Mouse (Mus musculus) small intestine, adult 2 months (tissue): Measurements from ENCODE around the gene Lins1. TPM values are rescaled to one million over a fixed set of nuclear protein-coding genes. Genes with fewer than 3 reads are reported as not detected.

Experiments
- H3K27ac ChIP-seq: fragments of 200-500 bp; 2 replicates; pipeline ENCODE4 v1.5.1; 2012; ENCODE audit warnings: low read depth, low read length, control low read depth, inconsistent platforms; ENCODE audit not compliant: insufficient read depth
- H3K27me3 ChIP-seq: fragments of 200-500 bp; 2 replicates; pipeline ENCODE4 v1.6.1; 2012; ENCODE audit warnings: mild to moderate bottlenecking, moderate library complexity, low read length, inconsistent platforms; ENCODE audit not compliant: control insufficient read depth, insufficient read depth
- H3K36me3 ChIP-seq: fragments of 200-500 bp; 2 replicates; pipeline ENCODE4 v1.6.1; 2012; ENCODE audit warnings: mild to moderate bottlenecking, low read length, control low read depth, inconsistent platforms; ENCODE audit not compliant: control insufficient read depth, insufficient read depth
- H3K4me1 ChIP-seq: fragments of 200-500 bp; 2 replicates; pipeline ENCODE4 v1.6.1; 2012; ENCODE audit warnings: low read length, inconsistent platforms, mixed read lengths; ENCODE audit not compliant: control insufficient read depth, insufficient read depth, insufficient read length
- H3K4me3 ChIP-seq: fragments of 200-500 bp; 2 replicates; pipeline ENCODE4 v1.5.1; 2012; ENCODE audit warnings: low read depth, mild to moderate bottlenecking, control low read depth, inconsistent platforms, low read length, moderate library complexity
- CTCF ChIP-seq: fragments of 200-500 bp; IDR thresholded peaks from 2 replicates; pipeline ENCODE4 v1.5.1; 2012; ENCODE audit warnings: low read depth, mild to moderate bottlenecking, control low read depth, inconsistent platforms, low read length, moderate library complexity, mixed read lengths; ENCODE audit not compliant: insufficient replicate concordance, insufficient read length; ENCODE audit errors: extremely low read depth
- POLR2A ChIP-seq: fragments of 200-500 bp; IDR thresholded peaks from 2 replicates; pipeline ENCODE4 v1.6.1; 2012; ENCODE audit warnings: low read depth, mild to moderate bottlenecking, control low read depth, inconsistent platforms, low read length, moderate library complexity
- WGBS: fragments of 180-500 bp; shearing (Covaris S2); methylation state at CpG from one replicate; pipeline ENCODE4 v1.1.7; 2018; 5-methylcytosine and 5-hydroxymethylcytosine counted together
- polyA plus RNA-seq: library from polyadenylated mRNA; depleted of rRNA; stranded (reverse); fragments of >200 nt; gene quantifications from 2 replicates; pipeline ENCODE4 v1.2.3, GENCODE M21; 2012; rRNA removed

The Lins1 gene
- polyA plus RNA-seq, 1 experiment: 1.9 TPM

DNA sequence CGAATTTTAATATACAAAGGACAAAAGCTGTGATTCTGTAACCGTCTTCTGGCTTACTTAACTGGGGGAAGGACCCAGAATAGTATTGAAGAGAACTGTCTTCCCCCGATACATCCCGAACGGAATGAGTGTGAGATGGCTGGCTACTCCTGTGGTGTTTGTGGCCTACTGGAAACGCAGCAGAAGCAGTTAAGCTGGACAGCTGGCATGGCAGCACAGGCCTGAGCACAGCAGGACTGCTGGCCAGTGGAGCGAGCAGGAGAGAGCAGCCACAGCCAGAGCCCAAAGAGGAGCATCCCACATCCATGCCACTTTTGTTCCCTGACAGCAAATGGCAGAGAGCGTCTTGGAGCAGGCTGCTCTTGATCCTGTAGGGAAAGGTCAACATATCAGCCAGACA, 51.7 kb downstream of the Lins1 start:
- WGBS: 88% methylated on average over 8 of the region's 8 CpGs
- H3K27ac ChIP-seq: no peak overlapping the region
- TF ChIP-seq POLR2A: no peak
- TF ChIP-seq CTCF: no peak
- H3K4me1 ChIP-seq: no peaks in the 10 kb centered on the region
- H3K4me3 ChIP-seq: no peak overlapping the region
- H3K36me3 ChIP-seq: no peaks in the 10 kb centered on the region
- no peaks in the 10 kb centered on the region for H3K27me3 ChIP-seq

DNA sequence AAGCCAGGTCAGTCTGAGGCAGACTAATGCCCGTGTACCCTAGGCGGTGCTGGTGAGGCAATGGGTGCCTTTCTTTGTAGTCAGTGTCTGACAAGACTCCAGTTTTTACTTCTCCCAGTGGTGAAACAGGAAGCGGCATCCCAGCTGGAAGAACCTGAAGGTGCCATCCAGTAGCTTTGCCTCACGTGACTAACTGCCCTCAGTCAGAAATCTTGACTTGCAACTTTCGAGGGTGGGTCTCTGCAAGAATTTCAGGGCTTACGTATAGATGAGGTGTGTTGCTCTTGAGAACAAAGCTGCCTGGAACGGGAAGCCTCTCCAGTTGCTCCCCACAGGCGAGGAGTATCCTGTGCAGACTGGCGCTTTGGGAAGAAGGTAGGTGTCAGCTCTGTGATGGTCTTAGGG, 53.7 kb downstream of the Lins1 start, which contains the start of gene Cers3:
TSS of gene Cers3 (plus strand) at position 128 of the 405 bp plus-strand sequence.
- Histone ChIP-seq H3K4me3 (no peak within 1 kb of the TSS), H3K27ac (no peak within 1 kb of the TSS), H3K27me3 (no peaks in the 10 kb centered on the region), H3K36me3 (no peaks in the 10 kb centered on the region), H3K4me1 (no peaks in the 10 kb centered on the region)
- TF ChIP-seq POLR2A (no peak), CTCF (no peak)
- WGBS: 39% methylated on average over 9 of the region's 9 CpGs

DNA sequence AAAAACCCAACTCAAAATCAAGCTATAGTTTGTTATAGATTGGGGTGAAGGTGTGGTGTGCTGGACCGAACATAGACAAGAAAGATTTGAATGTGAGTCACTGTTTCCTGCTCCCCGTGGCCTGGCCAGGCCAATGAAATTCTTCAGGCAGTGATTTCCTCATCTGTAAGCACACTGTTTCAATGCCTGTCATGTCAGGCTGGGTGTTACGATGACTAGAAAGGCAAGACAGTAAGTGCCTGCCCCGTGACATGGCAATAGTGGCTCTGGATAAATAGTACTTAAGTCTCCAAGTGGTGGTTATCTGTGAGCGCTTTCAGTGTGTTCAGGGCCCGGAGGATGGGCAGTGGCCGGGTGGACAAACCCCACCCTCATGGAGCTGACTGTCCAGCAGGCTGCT, 57.3 kb downstream of the Lins1 start:
- Histone ChIP-seq H3K36me3 (no peaks in the 10 kb centered on the region), H3K27me3 (no peaks in the 10 kb centered on the region), H3K4me1 (peaks cover 3% of the 10 kb centered on the region; the same call in 1 of the 2 replicates), H3K4me3 (no peak overlapping the region), H3K27ac (no peak overlapping the region)
- 77% methylated on average over 7 of the region's 7 CpGs for WGBS
- TF ChIP-seq CTCF (no peak), POLR2A (no peak)

DNA sequence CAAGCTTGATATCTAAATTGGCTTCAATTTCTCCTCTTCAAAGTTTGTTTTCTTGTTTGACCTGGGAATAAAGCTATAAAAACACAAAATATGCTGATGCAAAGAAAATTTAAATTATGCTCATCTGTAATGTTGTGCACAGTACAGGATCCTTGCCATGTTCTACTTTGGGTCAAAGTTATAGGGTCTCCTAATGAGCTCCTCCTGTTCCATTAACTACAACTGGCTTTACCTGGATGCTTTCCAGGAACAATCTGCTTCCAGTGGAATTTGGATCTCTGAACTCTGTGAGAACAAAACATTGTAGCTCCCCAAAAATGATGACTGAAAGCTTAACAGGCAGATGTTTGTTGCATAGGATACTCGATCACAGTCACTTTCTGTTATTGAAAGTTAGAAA, 60.3 kb downstream of the Lins1 start:
- WGBS: 24% methylated on average over 1 of the region's 1 CpGs

DNA sequence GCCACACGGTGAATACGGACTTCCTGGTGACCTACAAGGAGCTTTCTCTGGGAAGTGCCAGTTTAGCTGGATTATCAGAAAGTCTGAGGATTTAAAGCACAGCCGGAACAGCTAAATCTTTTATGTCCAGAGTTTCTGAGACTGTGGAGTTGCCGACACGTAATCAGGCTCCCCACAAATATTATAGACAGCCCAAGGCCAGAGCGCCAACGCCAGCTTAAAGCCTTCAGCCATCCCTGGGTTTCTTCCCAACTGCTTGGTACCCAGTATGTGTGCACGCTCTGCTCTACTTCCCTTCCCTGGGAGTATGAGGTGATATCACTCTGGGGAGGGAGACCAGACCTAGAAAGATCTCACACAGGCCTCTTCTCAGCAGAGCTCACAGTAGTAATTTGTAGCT, 64.1 kb downstream of the Lins1 start:
- H3K36me3 ChIP-seq: no peaks in the 10 kb centered on the region
- no peak overlapping the region for H3K27ac ChIP-seq
- WGBS: 69% methylated on average over 8 of the region's 8 CpGs
- TF ChIP-seq CTCF: no peak
- TF ChIP-seq POLR2A: no peak
- H3K4me1 ChIP-seq: peaks cover 3% of the 10 kb centered on the region; the same call in 1 of the 2 replicates
- no peak overlapping the region for H3K4me3 ChIP-seq
- no peaks in the 10 kb centered on the region for H3K27me3 ChIP-seq

More for the DNA sequence above, 60.3 kb downstream of the Lins1 start:
- Histone ChIP-seq H3K4me1 (peaks cover 3% of the 10 kb centered on the region; the same call in 1 of the 2 replicates), H3K4me3 (no peak overlapping the region), H3K27me3 (no peaks in the 10 kb centered on the region), H3K27ac (no peak overlapping the region), H3K36me3 (no peaks in the 10 kb centered on the region)
- no peak for TF ChIP-seq CTCF
- TF ChIP-seq POLR2A: no peak

DNA sequence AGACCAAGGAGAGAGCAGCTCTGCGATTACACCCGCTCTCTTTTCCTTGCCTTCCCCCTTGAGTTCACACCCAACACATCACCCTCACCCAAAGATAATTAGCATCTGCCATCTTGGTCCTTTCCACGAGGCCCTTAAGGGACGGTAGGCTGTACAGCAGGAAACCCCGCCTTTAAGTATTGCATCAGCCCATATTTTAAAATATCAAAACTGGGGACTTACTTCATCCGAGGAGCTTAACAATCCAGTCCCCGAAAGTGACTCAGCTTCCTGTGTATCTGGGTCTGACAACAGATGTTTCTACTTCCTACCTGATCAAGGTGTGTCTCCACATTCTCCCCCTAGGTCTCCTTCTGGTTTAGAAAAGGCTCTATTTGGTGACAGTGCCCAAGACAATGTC, 65.9 kb downstream of the Lins1 start:
- no peaks in the 10 kb centered on the region for H3K36me3 ChIP-seq
- H3K27ac ChIP-seq: no peak overlapping the region
- H3K4me1 ChIP-seq: peaks cover 3% of the 10 kb centered on the region; the same call in 1 of the 2 replicates
- WGBS: 63% methylated on average over 7 of the region's 7 CpGs
- no peak overlapping the region for H3K4me3 ChIP-seq
- no peaks in the 10 kb centered on the region for H3K27me3 ChIP-seq
- no peak for TF ChIP-seq POLR2A
- TF ChIP-seq CTCF: no peak

Other genes with a start within 250 kb of the Lins1 start
- gene Asb7, start 293 bp upstream of the Lins1 start, polyA plus RNA-seq: 2.1 and 2.8 TPM in 2 replicates
- 0.15 TPM in 1 of 2 replicates, not detected in the other for gene Cers3, start 53.6 kb downstream of the Lins1 start, polyA plus RNA-seq
- gene Adamts17, start 149.8 kb downstream of the Lins1 start, polyA plus RNA-seq: 1.5 and 2.1 TPM in 2 replicates